Mouse (Mus musculus) embryonic facial prominence, embryonic 14.5 days (tissue): ENCODE measurements at regions not wholly inside any gene's neighbourhood (a gene's known extent, or its start where the extent isn't known, plus 50 kb on each side); places are given as distances from the start of the nearest gene placed in this dataset.
"Not testable (repeated sequence)": the region's sequence is repeated elsewhere in the genome, so short reads cannot be mapped to it uniquely, and the experiment has no call there.

Source experiments
- ATAC-seq: fragments of 200-750 bp; cut with Nextera tagmentation; 2 replicates; pipeline ENCODE4 v1.8.0; 2017; ENCODE audit warnings: low read depth, moderate number of reproducible peaks, moderate TSS enrichment
- DNase-seq: peaks from one replicate; pipeline ENCODE4 v3.0.0-alpha.2; 2015; ENCODE audit warnings: low spot score
- H3K27ac ChIP-seq: fragments of 300-500 bp; sonication (generic); replicated peaks from 2 replicates; pipeline ENCODE4 v1.5.1; 2014; ENCODE audit warnings: low read depth, mild to moderate bottlenecking, low read length, moderate library complexity
- H3K27me3 ChIP-seq: fragments of 300-500 bp; sonication (generic); replicated peaks from 2 replicates; pipeline ENCODE4 v1.6.1; 2014; ENCODE audit warnings: low read length; ENCODE audit not compliant: control insufficient read depth, insufficient read depth
- H3K36me3 ChIP-seq: fragments of 300-500 bp; sonication (generic); 2 replicates; pipeline ENCODE4 v1.6.1; 2014; ENCODE audit warnings: low read length, mixed read lengths; ENCODE audit not compliant: control insufficient read depth, insufficient read depth
- H3K4me1 ChIP-seq: fragments of 300-500 bp; sonication (generic); 2 replicates; pipeline ENCODE4 v1.6.1; 2014; ENCODE audit warnings: antibody characterized with exemption, low read length; ENCODE audit not compliant: control insufficient read depth, insufficient read depth
- H3K4me2 ChIP-seq: fragments of 300-500 bp; sonication (generic); 2 replicates; pipeline ENCODE4 v1.6.1; 2014; ENCODE audit warnings: low read depth, mild to moderate bottlenecking, low read length, moderate library complexity, mixed read lengths
- H3K4me3 ChIP-seq: fragments of 300-500 bp; sonication (generic); 2 replicates; pipeline ENCODE4 v1.5.1; 2014; ENCODE audit warnings: low read depth, mild to moderate bottlenecking, low read length
- H3K9ac ChIP-seq: fragments of 300-500 bp; sonication (generic); 2 replicates; pipeline ENCODE4 v1.6.1; 2014; ENCODE audit warnings: low read depth, mild to moderate bottlenecking, low read length, moderate library complexity, mixed read lengths
- H3K9me3 ChIP-seq: fragments of 300-500 bp; sonication (generic); 2 replicates; pipeline ENCODE4 v1.6.1; 2016; ENCODE audit warnings: low read length; ENCODE audit not compliant: control insufficient read depth
- WGBS: fragments of 180-500 bp; shearing (Covaris S2); extraction: QIAGEN DNeasy Blood & Tissue Kit; methylation state at CpG from one replicate; pipeline ENCODE4 v1.1.7; 2014; 5-methylcytosine and 5-hydroxymethylcytosine counted together

- no peak overlapping the region for H3K4me2 ChIP-seq
- 84% methylated on average over 1 of the region's 1 CpGs for WGBS
Measured at GRCm38 (mm10) chr1:7388627-7389026, 2580.9 kb downstream of the Gm37988 start.

GRCm38 (mm10) chr1:7393508-7393907 is 2585.8 kb downstream of the Gm37988 start:
- H3K36me3 ChIP-seq: no peaks in the 10 kb centered on the region
- H3K27ac ChIP-seq: no peak overlapping the region
- H3K9me3 ChIP-seq: no peaks in the 10 kb centered on the region

More at GRCm38 (mm10) chr1:7388627-7389026, 2580.9 kb downstream of the Gm37988 start:
- Histone ChIP-seq H3K27ac (no peak overlapping the region), H3K36me3 (no peaks in the 10 kb centered on the region), H3K9ac (no peak overlapping the region), H3K4me3 (no peak overlapping the region), H3K4me1 (no peaks in the 10 kb centered on the region), H3K9me3 (no peaks in the 10 kb centered on the region), H3K27me3 (no peaks in the 10 kb centered on the region)
- ATAC-seq: no peak
- no peak for DNase-seq

GRCm38 (mm10) chr1:7394161-7394560 is 2586.5 kb downstream of the Gm37988 start:
- DNase-seq: no peak
- H3K9me3 ChIP-seq: no peaks in the 10 kb centered on the region
- no peaks in the 10 kb centered on the region for H3K27me3 ChIP-seq
- 95% methylated on average over 6 of the region's 6 CpGs for WGBS
- no peak for ATAC-seq
- H3K4me2 ChIP-seq: no peak overlapping the region
- H3K4me1 ChIP-seq: no peaks in the 10 kb centered on the region
- H3K27ac ChIP-seq: no peak overlapping the region
- H3K9ac ChIP-seq: no peak overlapping the region
- no peak overlapping the region for H3K4me3 ChIP-seq
- no peaks in the 10 kb centered on the region for H3K36me3 ChIP-seq

More at GRCm38 (mm10) chr1:7393508-7393907, 2585.8 kb downstream of the Gm37988 start:
- DNase-seq: no peak
- Histone ChIP-seq H3K9ac (no peak overlapping the region), H3K4me3 (no peak overlapping the region), H3K4me1 (no peaks in the 10 kb centered on the region), H3K4me2 (no peak overlapping the region), H3K27me3 (no peaks in the 10 kb centered on the region)
- ATAC-seq: no peak

- H3K36me3 ChIP-seq: no peaks in the 10 kb centered on the region
- no peak overlapping the region for H3K4me2 ChIP-seq
- no peak overlapping the region for H3K4me3 ChIP-seq
- 91% methylated on average over 8 of the region's 8 CpGs for WGBS
- no peak overlapping the region for H3K9ac ChIP-seq
- DNase-seq (no peak), ATAC-seq (no peak)
- H3K27ac ChIP-seq: no peak overlapping the region
- no peaks in the 10 kb centered on the region for H3K9me3 ChIP-seq
- H3K27me3 ChIP-seq: no peaks in the 10 kb centered on the region
- no peaks in the 10 kb centered on the region for H3K4me1 ChIP-seq
Measured at GRCm38 (mm10) chr1:7395527-7395926, 2587.8 kb downstream of the Gm37988 start.

- Histone ChIP-seq H3K27ac (peak overlapping the region; percentile 67; the same call in 1 of the 2 replicates), H3K27me3 (no peaks in the 10 kb centered on the region), H3K4me2 (peak overlapping the region; percentile 72), H3K4me3 (peak overlapping the region; percentile 78), H3K4me1 (no peaks in the 10 kb centered on the region), H3K36me3 (no peaks in the 10 kb centered on the region), H3K9ac (peak overlapping the region; percentile 60), H3K9me3 (no peaks in the 10 kb centered on the region)
- ATAC-seq (peak; percentile 88), DNase-seq (peak; percentile 11)
- WGBS: 17% methylated on average over 24 of the region's 26 CpGs
Measured at GRCm38 (mm10) chr1:7396867-7397806, 2589.4 kb downstream of the Gm37988 start.

- Histone ChIP-seq H3K27me3 (no peaks in the 10 kb centered on the region), H3K9ac (peak overlapping the region; percentile 72), H3K27ac (peak overlapping the region; percentile 67), H3K4me1 (no peaks in the 10 kb centered on the region), H3K4me2 (peak overlapping the region; percentile 72), H3K9me3 (no peaks in the 10 kb centered on the region), H3K4me3 (peak overlapping the region; percentile 78), H3K36me3 (no peaks in the 10 kb centered on the region)
- DNase-seq (peak; percentile 99), ATAC-seq (peak; percentile 98)
- WGBS: under 1% methylated on average over 30 of the region's 46 CpGs
Measured at GRCm38 (mm10) chr1:7397807-7398446, 2590.2 kb downstream of the Gm37988 start.

- Histone ChIP-seq H3K4me1 (no peaks in the 10 kb centered on the region), H3K9me3 (no peaks in the 10 kb centered on the region), H3K27ac (peak overlapping the region; percentile 67), H3K9ac (peak overlapping the region; percentile 72), H3K4me3 (peak overlapping the region; percentile 78), H3K4me2 (peak overlapping the region; percentile 72), H3K36me3 (no peaks in the 10 kb centered on the region), H3K27me3 (no peaks in the 10 kb centered on the region)
- DNase-seq (no peak), ATAC-seq (no peak; the same call in 1 of the 2 replicates)
- 52% methylated on average over 14 of the region's 14 CpGs for WGBS
Measured at GRCm38 (mm10) chr1:7398678-7399218, 2591.1 kb downstream of the Gm37988 start.

- not testable (repeated sequence) for H3K4me2 ChIP-seq, H3K27me3 ChIP-seq, H3K4me3 ChIP-seq, H3K9ac ChIP-seq, H3K4me1 ChIP-seq, H3K36me3 ChIP-seq, H3K27ac ChIP-seq, ATAC-seq, H3K9me3 ChIP-seq, DNase-seq
- WGBS: 68% methylated on average over 5 of the region's 5 CpGs
Measured at GRCm38 (mm10) chr1:7405651-7406050, 2598.0 kb downstream of the Gm37988 start.
